ENCODE assay signal across 8 mouse cellular contexts in genomic region chr1:133423543-133424480, GRCm38 (mm10). TPM values are rescaled to one million over a fixed set of nuclear protein-coding genes. Genes with fewer than 3 reads are reported as not detected.
DNase-seq lines count a peak whose midpoint lies in the region; ATAC-seq and TF ChIP-seq lines count a peak whose summit lies in the region.

Sox13 (minus strand) TSS chr1:133424377.

- peak within 1 kb of the TSS; percentile 56 for H3K4me3 ChIP-seq in erythroblast, embryonic 14.5 days (replicated peaks)
- H3K4me3 ChIP-seq in liver, adult 2 months (ENCODE audit: insufficient read depth, low read depth, low read length): peak within 1 kb of the TSS; percentile 78
- H3K4me3 ChIP-seq in myocyte: no peak within 1 kb of the TSS

- peak within 1 kb of the TSS; percentile 56 for H3K4me2 ChIP-seq in myocyte (ENCODE audit: low read depth)

- TF ChIP-seq CTCF in liver, adult 2 months (IDR thresholded peaks at IDR 0.05; ENCODE audit: low read depth, low read length): no peak

- peaks cover 15% of the 10 kb centered on the region; the same call in 1 of the 2 replicates for H3K79me2 ChIP-seq in liver, adult 2 months (ENCODE audit: control insufficient read depth, insufficient read depth, low read length)
- H3K79me2 ChIP-seq in myocyte (ENCODE audit: control insufficient read depth, insufficient read depth): no peaks in the 10 kb centered on the region

- H3K9me3 ChIP-seq in erythroblast, embryonic 14.5 days (ENCODE audit: control insufficient read depth, low read length): no peaks in the 10 kb centered on the region; the same call in 1 of the 2 replicates

- no peaks in the 10 kb centered on the region for H3K36me3 ChIP-seq in erythroblast, embryonic 14.5 days (ENCODE audit: control insufficient read depth)
- H3K36me3 ChIP-seq in liver, adult 2 months (ENCODE audit: control insufficient read depth, insufficient read depth, low read length): no peaks in the 10 kb centered on the region
- H3K36me3 ChIP-seq in myocyte (ENCODE audit: control insufficient read depth, insufficient read depth): no peaks in the 10 kb centered on the region

- peak; percentile 86 for DNase-seq in embryo, embryonic 10.5 days (ENCODE audit: low spot score)
- peak; percentile 78 for DNase-seq in kidney, adult 11 months
- DNase-seq in liver, adult 2 months (ENCODE audit: extremely low read depth, low read depth, low spot score): peak; percentile 67
- peak; percentile 26 to 33 for DNase-seq in thymus, postnatal 36 days

- peak; percentile 70 for TF ChIP-seq POLR2A in liver, adult 2 months (IDR thresholded peaks at IDR 0.05; ENCODE audit: extremely low read depth, insufficient read depth, low read length)
- no peak for TF ChIP-seq POLR2A in myocyte (IDR thresholded peaks at IDR 0.05; ENCODE audit: insufficient read length, low read depth)

- ATAC-seq in erythroblast, adult 5-6 weeks (replicated peaks; ENCODE audit: low FRiP score, poor library complexity, severe bottlenecking): no peak
- ATAC-seq in granulocyte monocyte progenitor cell, adult 5-6 weeks (replicated peaks; ENCODE audit: poor library complexity, severe bottlenecking): peak; percentile 51

- under 1% methylated on average over 122 of the region's 128 CpGs for WGBS in liver, adult 2 months

- peak within 1 kb of the TSS; percentile 95 for H3K27ac ChIP-seq in liver, adult 2 months (replicated peaks; ENCODE audit: insufficient read depth, low read depth, low read length)

- H3K9ac ChIP-seq in liver, adult 2 months (ENCODE audit: low read depth, low read length): peak within 1 kb of the TSS; percentile 98

- peak within 1 kb of the TSS; percentile 53 for H3ac ChIP-seq in myocyte (ENCODE audit: control insufficient read depth, insufficient read length)

- H3K27me3 ChIP-seq in erythroblast, embryonic 14.5 days (ENCODE audit: control insufficient read depth): peaks cover 60% of the 10 kb centered on the region
- H3K27me3 ChIP-seq in liver, adult 2 months (ENCODE audit: control insufficient read depth, insufficient read depth, low read length): no peaks in the 10 kb centered on the region
- H3K27me3 ChIP-seq in myocyte (ENCODE audit: control insufficient read depth, insufficient read depth, insufficient read length): peaks cover 63% of the 10 kb centered on the region

- no peaks in the 10 kb centered on the region for H3K4me1 ChIP-seq in erythroblast, embryonic 14.5 days (ENCODE audit: control insufficient read depth)
- peaks cover 10% of the 10 kb centered on the region for H3K4me1 ChIP-seq in liver, adult 2 months (ENCODE audit: control insufficient read depth, insufficient read depth, low read length)

TF ChIP-seq in myocyte, 11 proteins besides CTCF, POLR2A, EP300 and RAD21:
- peak; percentile 6 for TF ChIP-seq SRF (IDR thresholded peaks at IDR 0.05; ENCODE audit: control insufficient read depth, insufficient read length, low read depth)
- no peak for TF ChIP-seq USF1 (IDR thresholded peaks at IDR 0.05; ENCODE audit: low read depth)
- TF ChIP-seq POLR2AphosphoS2 (IDR thresholded peaks at IDR 0.05; ENCODE audit: insufficient read length, low read depth): no peak
- no peak for TF ChIP-seq MYOD1 (IDR thresholded peaks at IDR 0.05; ENCODE audit: control insufficient read depth in 1 of 3, insufficient read length in 2 of 3, low read depth in 2 of 3)

RNA-seq across cellular contexts. Expression of gene Sox13, which starts in this region (rescaled TPM):
- 0.01 and 0.05 TPM in 2 replicates for polyA plus RNA-seq in erythroblast, embryonic 14.5 days (2012)
- total RNA-seq in erythroblast, adult 5-6 weeks (2015; ENCODE audit: low replicate concordance): 1.0 TPM in 1 of 2 replicates, not detected in the other
- total RNA-seq in erythroblast, adult 5-6 weeks (2017; ENCODE audit: low replicate concordance): 0.77 and 2.2 TPM in 2 replicates
- 2.9 and 4.2 TPM in 2 replicates for total RNA-seq in granulocyte monocyte progenitor cell, adult 5-6 weeks (2014; fragmentation: Nextera tagmentation)
- total RNA-seq in granulocyte monocyte progenitor cell, adult 5-6 weeks (2017): 1.7 and 4.8 TPM in 2 replicates
- total RNA-seq in liver, adult 2 months (2014; rRNA removed): 2.0 and 2.2 TPM in 2 replicates
- 5.6 and 10.2 TPM in 2 replicates for polyA plus RNA-seq in liver, adult 2 months (2012; rRNA removed)
- polyA plus RNA-seq in myocyte (2012; fragmentation: generic; extraction: Trizol): 0.80 TPM

Comparison
In these comparisons a context has a peak if more than half of its experiments do, and no peak if none do; other contexts are left out.
1. DNase-seq: peak in every context shown above with its lines; median percentile 86 in embryo, embryonic 10.5 days; 78 in kidney, adult 11 months; 67 in liver, adult 2 months; 30 in thymus, postnatal 36 days.